Mouse (Mus musculus) liver, adult 2 months (tissue): ENCODE results near the gene Ppfia1. TPM values are rescaled to one million over a fixed set of nuclear protein-coding genes. Genes with fewer than 3 reads are reported as not detected.

Source experiments
- DNase-seq: peaks from one replicate; pipeline ENCODE4 v3.0.0-alpha.2; 2011; ENCODE audit warnings: low read depth, low spot score; ENCODE audit errors: extremely low read depth
- H3K27ac ChIP-seq: fragments of 200-500 bp; replicated peaks from 2 replicates; pipeline ENCODE4 v1.5.1; 2012; ENCODE audit warnings: low read depth, mild to moderate bottlenecking, control low read depth, inconsistent platforms, low read length; ENCODE audit not compliant: insufficient read depth
- H3K27me3 ChIP-seq: fragments of 200-500 bp; 2 replicates; pipeline ENCODE4 v1.6.1; 2012; ENCODE audit warnings: mild to moderate bottlenecking, moderate library complexity, low read length, inconsistent platforms; ENCODE audit not compliant: control insufficient read depth, insufficient read depth
- H3K36me3 ChIP-seq: fragments of 200-500 bp; 2 replicates; pipeline ENCODE4 v1.6.1; 2012; ENCODE audit warnings: low read length, inconsistent platforms; ENCODE audit not compliant: control insufficient read depth, insufficient read depth
- H3K4me1 ChIP-seq: fragments of 200-500 bp; 2 replicates; pipeline ENCODE4 v1.6.1; 2011; ENCODE audit warnings: low read length; ENCODE audit not compliant: control insufficient read depth, insufficient read depth
- H3K4me3 ChIP-seq: fragments of 200-500 bp; 2 replicates; pipeline ENCODE4 v1.5.1; 2011; ENCODE audit warnings: low read depth, mild to moderate bottlenecking, control low read depth, low read length, moderate library complexity; ENCODE audit not compliant: insufficient read depth
- H3K79me2 ChIP-seq: fragments of 200-500 bp; 2 replicates; pipeline ENCODE4 v1.6.1; 2012; ENCODE audit warnings: inconsistent platforms, mild to moderate bottlenecking, low read length, moderate library complexity; ENCODE audit not compliant: control insufficient read depth, insufficient read depth
- H3K9ac ChIP-seq: fragments of 200-500 bp; 2 replicates; pipeline ENCODE4 v1.6.1; 2012; ENCODE audit warnings: low read depth, mild to moderate bottlenecking, control low read depth, inconsistent platforms, low read length
- CTCF ChIP-seq: fragments of 200-500 bp; IDR thresholded peaks from 2 replicates; pipeline ENCODE4 v1.5.1; 2011; ENCODE audit warnings: low read depth, low read length, control low read depth
- POLR2A ChIP-seq: fragments of 200-500 bp; IDR thresholded peaks from 2 replicates; pipeline ENCODE4 v1.6.1; 2011; ENCODE audit warnings: low read length, control low read depth; ENCODE audit not compliant: insufficient read depth; ENCODE audit errors: extremely low read depth
- WGBS: fragments of 180-500 bp; shearing (Covaris S2); methylation state at CpG from one replicate; pipeline ENCODE4 v1.1.7; 2018; 5-methylcytosine and 5-hydroxymethylcytosine counted together
- polyA plus RNA-seq: library from polyadenylated mRNA; depleted of rRNA; stranded (reverse); fragments of >200 nt; gene quantifications from 2 replicates; pipeline ENCODE4 v1.2.3, GENCODE M21; 2012
- total RNA-seq: library from RNA; depleted of rRNA; stranded (reverse); fragments of >200 nt; gene quantifications from 2 replicates; pipeline ENCODE4 v1.2.3, GENCODE M21; 2014

Ppfia1 gene
- total and polyA plus RNA-seq, 2 experiments, result 14.5 to 22.0 TPM

DNA sequence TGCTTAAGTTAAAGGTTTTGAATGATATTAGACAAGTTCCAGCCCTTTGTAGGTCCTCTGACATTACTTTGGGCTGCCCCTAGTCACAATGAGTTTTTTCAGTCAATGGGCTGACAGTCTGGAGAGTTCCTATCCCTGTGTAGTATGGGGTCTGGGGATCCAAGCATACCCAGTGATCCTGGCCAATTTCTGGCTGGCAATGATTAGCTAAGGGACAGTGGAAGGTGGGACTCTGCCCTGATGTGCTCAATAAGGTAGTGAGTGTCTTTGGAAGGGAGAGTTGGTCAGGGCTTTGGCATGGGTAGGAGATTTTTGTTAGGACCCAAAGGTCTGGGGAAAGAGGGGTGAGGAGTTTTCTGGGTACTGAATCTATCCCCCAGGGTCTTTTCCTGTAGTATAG, 18.1 kb upstream of the Ppfia1 start:
- DNase-seq, result no peak
- Histone ChIP-seq H3K9ac (no peak overlapping the region), H3K27ac (no peak overlapping the region), H3K36me3 (no peaks in the 10 kb centered on the region), H3K4me1 (no peaks in the 10 kb centered on the region), H3K27me3 (no peaks in the 10 kb centered on the region), H3K4me3 (no peak overlapping the region), H3K79me2 (no peaks in the 10 kb centered on the region)
- TF ChIP-seq POLR2A, result no peak
- no peak for TF ChIP-seq CTCF

- Histone ChIP-seq H3K36me3 (no peaks in the 10 kb centered on the region), H3K79me2 (no peaks in the 10 kb centered on the region), H3K27me3 (no peaks in the 10 kb centered on the region), H3K9ac (no peak overlapping the region), H3K4me3 (no peak overlapping the region), H3K4me1 (no peaks in the 10 kb centered on the region), H3K27ac (no peak overlapping the region)
- TF ChIP-seq POLR2A, result no peak
- WGBS, result 54% methylated on average over 7 of the region's 7 CpGs
- peak; percentile 12 for DNase-seq
These were observed 15.9 kb upstream of the Ppfia1 start for GRCm38 (mm10) chr7:144569428-144569827.

DNA sequence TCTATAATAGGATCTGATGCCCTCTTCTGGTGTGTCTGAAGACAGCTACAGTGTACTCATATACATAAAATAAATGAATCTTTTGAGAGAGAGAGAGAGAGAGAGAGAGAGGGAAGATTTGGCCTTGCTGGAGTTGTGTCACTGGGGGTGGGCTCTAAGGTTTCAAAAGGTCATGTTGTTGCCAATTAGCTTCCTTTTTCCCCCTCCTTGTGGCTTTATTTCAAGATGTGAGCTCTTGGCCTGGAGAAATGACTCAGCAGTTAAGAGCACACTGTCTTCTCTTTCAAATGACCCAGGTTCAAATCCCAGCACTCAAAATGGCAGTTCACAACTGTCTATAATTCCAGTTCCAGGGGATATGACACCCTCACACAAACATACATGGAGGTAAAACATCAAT, 14.6 kb upstream of the Ppfia1 start:
- H3K79me2 ChIP-seq, result no peaks in the 10 kb centered on the region
- no peak overlapping the region for H3K4me3 ChIP-seq
- no peak overlapping the region for H3K9ac ChIP-seq
- H3K27ac ChIP-seq, result no peak overlapping the region
- no peaks in the 10 kb centered on the region for H3K36me3 ChIP-seq
- TF ChIP-seq POLR2A, result no peak
- TF ChIP-seq CTCF, result no peak
- no peaks in the 10 kb centered on the region for H3K27me3 ChIP-seq
- no peaks in the 10 kb centered on the region for H3K4me1 ChIP-seq
- DNase-seq, result no peak

GRCm38 (mm10) chr7:144566921-144567682, 13.6 kb upstream of the Ppfia1 start:
- Histone ChIP-seq H3K4me1 (no peaks in the 10 kb centered on the region), H3K27me3 (no peaks in the 10 kb centered on the region), H3K4me3 (no peak overlapping the region), H3K36me3 (no peaks in the 10 kb centered on the region), H3K27ac (no peak overlapping the region), H3K9ac (no peak overlapping the region), H3K79me2 (no peaks in the 10 kb centered on the region)
- DNase-seq, result no peak
- WGBS, result 86% methylated on average over 3 of the region's 3 CpGs
- TF ChIP-seq POLR2A (no peak), CTCF (no peak)

GRCm38 (mm10) chr7:144563456-144564155, 10.1 kb upstream of the Ppfia1 start:
- DNase-seq, result no peak
- 75% methylated on average over 9 of the region's 9 CpGs for WGBS
- TF ChIP-seq CTCF, result no peak
- TF ChIP-seq POLR2A, result no peak
- no peaks in the 10 kb centered on the region for H3K79me2 ChIP-seq
- no peak overlapping the region for H3K4me3 ChIP-seq
- H3K27ac ChIP-seq, result no peak overlapping the region
- no peaks in the 10 kb centered on the region for H3K4me1 ChIP-seq
- no peaks in the 10 kb centered on the region for H3K36me3 ChIP-seq
- no peak overlapping the region for H3K9ac ChIP-seq
- no peaks in the 10 kb centered on the region for H3K27me3 ChIP-seq

- Histone ChIP-seq H3K36me3 (no peaks in the 10 kb centered on the region), H3K27ac (no peak overlapping the region), H3K4me3 (no peak overlapping the region), H3K79me2 (no peaks in the 10 kb centered on the region), H3K9ac (no peak overlapping the region), H3K4me1 (no peaks in the 10 kb centered on the region), H3K27me3 (no peaks in the 10 kb centered on the region)
- WGBS, result 13% methylated on average over 3 of the region's 3 CpGs
- TF ChIP-seq POLR2A (no peak), CTCF (no peak)
- peak; percentile 30 for DNase-seq
These were observed 8.5 kb upstream of the Ppfia1 start for GRCm38 (mm10) chr7:144562016-144562415.
